Mouse (Mus musculus) CD8-positive naive resting alpha-beta T cell, adult 2 months (primary cell): ENCODE measurements around the gene Tcf7l2.

Experiments
- DNase-seq, 2 experiments: peaks; one replicate each; pipeline ENCODE4 v3.0.0; 2022; ENCODE audit warnings: low read depth in 2 of 2, low spot score in 2 of 2

The Tcf7l2 gene

GRCm38 (mm10) chr19:55729376-55729775 is 12.2 kb upstream of the Tcf7l2 start:
- DNase-seq, result no peak

- no peak for DNase-seq
Measured at GRCm38 (mm10) chr19:55732499-55732898, 9.1 kb upstream of the Tcf7l2 start.

- DNase-seq, result no peak
Measured at GRCm38 (mm10) chr19:55732994-55733393, 8.6 kb upstream of the Tcf7l2 start.

GRCm38 (mm10) chr19:55736016-55736415 is 5.6 kb upstream of the Tcf7l2 start:
- no peak for DNase-seq

DNA sequence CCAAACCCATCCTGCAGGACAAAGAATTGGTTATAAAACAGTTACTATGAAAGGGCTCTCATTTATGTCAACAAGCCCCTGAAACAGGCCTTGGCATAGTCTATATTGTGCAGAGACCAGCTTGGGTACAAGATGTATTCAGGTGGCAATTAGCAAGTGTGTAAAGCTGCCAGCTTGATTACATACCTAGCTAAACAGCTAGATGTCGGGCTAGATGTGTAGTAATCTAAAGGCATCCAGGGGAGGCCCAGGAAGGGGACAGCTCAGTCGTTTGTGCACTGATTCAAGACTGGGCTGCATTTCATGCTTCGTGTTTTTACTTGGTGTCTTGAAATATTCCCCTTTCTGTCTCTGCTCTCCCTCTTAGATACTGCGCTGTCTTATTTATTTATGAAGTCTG is 1.9 kb upstream of the Tcf7l2 start:
- DNase-seq, result no peak

- no peak for DNase-seq
Measured at GRCm38 (mm10) chr19:55740753-55741438, 724 bp upstream of the Tcf7l2 start.

GRCm38 (mm10) chr19:55742386-55743000 is 873 bp downstream of the Tcf7l2 start:
- peak; percentile 12 to 14 for DNase-seq

DNA sequence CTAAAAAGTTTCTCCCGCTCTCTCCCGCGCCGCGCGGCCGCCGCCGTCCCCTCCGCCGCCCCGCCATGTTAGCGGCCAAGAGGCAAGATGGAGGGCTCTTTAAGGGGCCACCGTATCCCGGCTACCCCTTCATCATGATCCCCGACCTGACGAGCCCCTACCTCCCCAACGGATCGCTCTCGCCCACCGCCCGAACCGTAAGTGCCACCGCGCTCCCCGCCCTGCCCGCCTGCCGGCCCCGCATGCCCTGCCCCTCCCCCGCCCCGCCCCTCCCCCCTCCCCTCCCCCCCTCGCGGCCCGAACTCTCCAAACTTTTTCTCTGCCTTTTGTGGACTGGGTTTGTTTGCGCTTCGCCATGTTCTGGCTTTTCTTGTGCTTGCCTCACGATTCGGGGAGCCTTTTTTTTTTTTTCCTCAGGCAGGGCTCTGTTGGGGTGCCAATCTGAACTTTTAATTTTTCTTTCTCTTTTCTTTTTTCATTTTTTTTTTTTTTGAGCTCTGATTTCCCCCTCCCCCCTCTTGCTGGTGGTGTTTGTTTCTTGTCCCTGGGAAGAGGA is 1.5 kb downstream of the Tcf7l2 start:
- peak in 1 of 2 experiments; percentile 16 for DNase-seq

- DNase-seq, result peak; percentile 4 to 7
Measured at GRCm38 (mm10) chr19:55743557-55744441, 2.2 kb downstream of the Tcf7l2 start.

DNA sequence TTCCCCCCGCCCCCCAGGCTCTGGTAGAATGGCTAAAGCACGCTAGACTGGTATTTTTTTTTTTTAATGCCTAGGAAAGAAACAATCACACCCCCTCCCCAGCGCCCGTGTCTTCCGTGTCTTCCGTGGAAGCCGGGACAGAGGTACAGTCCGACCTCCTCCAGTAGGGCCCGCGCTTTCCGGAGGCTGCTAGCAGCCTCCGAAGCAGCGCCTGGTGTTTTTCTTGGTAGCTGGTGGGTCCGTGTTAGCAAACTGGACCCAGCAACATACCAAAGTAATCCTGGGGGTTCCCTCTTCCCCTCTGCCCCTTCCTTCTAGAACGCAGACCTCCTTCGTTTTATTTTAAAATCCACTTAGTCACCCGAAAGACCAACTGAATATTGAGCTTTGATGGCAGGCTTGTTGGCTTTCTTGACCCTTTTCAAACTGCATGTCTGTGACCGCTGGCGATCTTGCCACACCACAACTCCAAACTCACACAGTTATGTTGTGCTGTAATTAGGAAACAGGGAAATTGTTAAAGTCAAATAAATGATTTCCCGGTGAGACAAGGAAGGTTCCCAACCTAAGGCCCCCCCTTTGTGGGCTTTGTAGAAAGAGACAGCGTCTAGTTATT is 3.1 kb downstream of the Tcf7l2 start:
- DNase-seq, result no peak

DNA sequence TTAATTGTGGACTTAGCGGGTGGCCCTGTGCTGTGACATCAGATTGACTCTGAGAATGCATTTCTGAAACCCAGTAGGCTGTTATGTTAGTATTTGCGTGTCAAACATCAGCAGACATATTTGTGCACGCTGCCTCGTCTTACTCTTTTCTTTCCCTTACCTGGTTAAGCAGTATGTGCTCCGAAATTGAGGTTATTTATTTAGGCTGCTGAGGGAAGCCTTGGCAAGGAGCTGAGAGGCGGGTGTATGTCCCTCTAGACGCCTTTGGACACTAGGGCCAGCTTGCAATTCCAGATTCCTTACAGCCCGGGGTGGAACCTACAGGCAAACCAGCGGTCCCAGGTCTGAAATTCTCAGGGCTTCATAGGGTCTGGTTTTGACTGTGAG is 3.6 kb downstream of the Tcf7l2 start:
- no peak for DNase-seq

DNA sequence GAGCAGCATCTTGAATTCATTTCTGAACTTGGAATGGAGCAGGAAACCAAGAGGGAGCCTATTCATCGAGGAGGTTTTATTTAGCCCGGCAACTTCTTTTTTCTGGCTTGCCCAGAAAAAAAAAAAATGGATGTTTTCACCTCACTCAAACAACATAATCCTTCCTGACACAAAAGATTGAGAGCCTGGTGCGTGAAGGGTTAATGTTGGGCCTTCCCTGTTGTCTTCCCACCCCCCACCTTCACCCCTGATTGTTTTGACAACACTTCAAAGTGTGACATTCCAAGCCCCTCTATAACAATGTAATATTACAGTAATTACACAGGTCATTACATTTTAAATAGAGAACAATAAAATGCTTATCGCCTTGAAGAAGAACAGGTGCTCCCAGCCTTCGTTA is 4.6 kb downstream of the Tcf7l2 start:
- no peak for DNase-seq

DNA sequence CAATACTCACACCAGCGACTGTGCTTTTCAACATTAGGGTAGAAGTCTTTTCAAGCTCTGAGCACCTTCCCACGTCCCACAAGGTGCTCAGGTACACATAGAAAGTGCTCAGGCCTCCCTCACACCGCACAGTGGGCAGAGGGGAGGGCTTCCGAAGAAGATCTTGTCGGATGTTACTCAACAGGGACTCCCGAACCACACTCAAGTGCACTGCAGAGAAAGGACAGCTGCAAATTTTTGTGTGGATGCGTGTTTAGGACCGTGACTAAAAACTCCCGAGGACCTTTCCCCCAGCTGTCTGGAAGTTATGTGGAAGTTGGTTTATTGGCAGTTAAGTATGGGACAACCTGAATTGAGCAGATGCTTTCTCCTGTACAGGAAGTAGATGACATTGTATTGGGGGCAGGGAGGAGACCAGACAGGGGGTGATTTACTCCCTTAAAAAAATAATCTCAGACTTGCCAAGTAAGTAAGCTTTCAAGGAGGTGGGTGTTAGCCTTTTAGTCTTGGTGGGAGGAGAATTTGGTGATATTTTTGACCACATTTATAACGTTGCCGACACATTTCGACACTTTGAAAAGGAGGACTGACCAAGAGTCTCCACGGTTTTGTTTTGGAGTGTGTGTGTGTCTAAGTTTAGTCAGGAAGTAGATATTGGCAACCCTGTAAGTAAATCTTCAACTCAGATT is 5.8 kb downstream of the Tcf7l2 start:
- no peak for DNase-seq

- no peak for DNase-seq
Measured at GRCm38 (mm10) chr19:55747926-55748291, 6.3 kb downstream of the Tcf7l2 start.

DNA sequence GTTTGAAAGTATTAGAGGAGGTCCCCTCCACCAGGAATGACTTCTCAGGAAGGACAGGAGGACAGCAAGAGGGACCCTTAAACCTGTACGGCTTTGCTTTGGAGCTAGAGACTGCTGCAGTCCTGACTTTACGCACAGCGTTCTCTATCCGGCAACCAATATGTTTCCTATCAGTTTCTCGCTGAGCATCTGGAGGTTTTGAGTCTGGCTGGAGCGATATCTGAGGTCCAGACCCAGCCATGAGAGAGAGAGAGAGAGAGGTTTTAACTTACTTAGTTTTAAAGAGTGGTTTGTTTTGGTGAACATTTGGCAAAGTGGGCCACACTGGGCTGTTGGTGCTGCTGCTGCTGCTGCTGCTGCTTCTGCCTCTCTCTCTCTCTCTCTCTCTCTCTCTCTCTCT is 7.2 kb downstream of the Tcf7l2 start:
- no peak for DNase-seq

DNA sequence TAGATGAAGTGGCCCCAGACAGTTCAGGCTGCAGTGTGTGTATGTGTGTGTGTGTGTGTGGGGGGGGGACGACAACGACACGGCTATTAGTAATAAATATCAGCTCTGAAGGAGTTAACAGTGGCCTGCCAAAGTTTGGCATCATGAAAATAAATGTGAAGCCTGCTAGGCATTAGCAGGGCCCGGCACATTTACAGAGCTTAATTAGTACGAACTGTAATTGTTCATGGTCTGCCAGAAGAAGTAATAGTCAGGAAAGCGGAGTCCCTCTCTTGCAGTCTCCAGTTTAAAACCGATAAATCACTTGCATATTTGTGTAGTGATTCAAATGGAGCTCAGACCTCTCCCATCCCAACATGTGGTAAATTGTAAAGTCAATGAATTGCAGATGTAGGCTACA is 7.9 kb downstream of the Tcf7l2 start:
- DNase-seq, result no peak

GRCm38 (mm10) chr19:55750048-55750447 is 8.4 kb downstream of the Tcf7l2 start:
- no peak for DNase-seq

DNA sequence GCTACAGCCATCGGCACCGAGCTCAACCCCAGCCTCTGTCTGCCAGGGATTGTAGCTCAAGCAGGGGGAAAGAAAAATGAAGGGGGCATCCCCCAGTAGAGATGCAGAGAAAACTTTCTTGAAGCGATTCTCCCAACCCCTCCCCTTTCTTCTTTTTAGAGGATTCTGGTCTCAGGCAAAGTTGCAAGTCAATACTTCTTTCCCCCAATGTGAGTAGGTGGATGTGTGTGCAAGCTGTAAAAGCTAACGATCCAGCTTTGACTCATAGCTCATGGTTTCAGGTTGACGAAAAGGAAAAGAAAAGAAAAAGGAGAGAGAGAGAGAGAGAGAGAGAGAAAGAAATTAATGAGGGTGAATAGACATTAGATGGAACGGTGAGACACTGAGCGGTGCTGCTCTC is 8.8 kb downstream of the Tcf7l2 start:
- no peak for DNase-seq

DNA sequence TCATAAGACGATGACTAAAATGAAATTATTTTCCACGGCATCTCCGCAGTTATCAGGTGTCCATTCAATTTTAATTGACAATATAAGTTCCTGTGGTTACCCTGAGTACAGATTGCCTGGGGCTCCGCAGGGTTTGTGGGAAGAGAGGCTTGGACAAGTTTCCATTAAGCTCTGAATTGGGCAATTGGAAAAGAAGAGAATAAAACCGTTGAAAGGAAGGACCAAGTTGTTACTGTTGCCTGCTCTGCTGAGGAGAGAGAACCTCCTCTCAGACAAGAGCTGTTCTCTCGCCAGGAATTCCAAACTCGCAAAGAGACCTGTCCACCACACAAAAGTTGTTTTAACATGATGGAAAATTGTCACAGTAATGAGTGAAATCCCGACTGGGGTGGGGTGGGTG is 11.2 kb downstream of the Tcf7l2 start:
- DNase-seq, result no peak

GRCm38 (mm10) chr19:55754303-55754702 is 12.7 kb downstream of the Tcf7l2 start:
- DNase-seq, result no peak

- DNase-seq, result no peak
Measured at GRCm38 (mm10) chr19:55755462-55755861, 13.8 kb downstream of the Tcf7l2 start.
